Mouse (Mus musculus) WW6 (cell line): ENCODE data around the gene Samd4b.
"Not testable (repeated sequence)": the region's sequence is repeated elsewhere in the genome, so short reads cannot be mapped to it uniquely, and the experiment has no call there.

ENCODE experiments used
- DNase-seq: peaks from one replicate; pipeline ENCODE4 v3.0.0-alpha.2; 2013; ENCODE audit warnings: low read depth, low spot score

The Samd4b gene

GRCm38 (mm10) chr7:28597642-28598446, at the start of gene Samd4b, which contains the start of gene Pak4:
TSS of gene Samd4b (minus strand) at chr7:28598144.
TSS of gene Pak4 (minus strand) at chr7:28598185.
- DNase-seq, result peak; percentile 94

- no peak for DNase-seq
Measured at GRCm38 (mm10) chr7:28647016-28647415, 49.1 kb upstream of the Samd4b start.

GRCm38 (mm10) chr7:28645947-28646475, 48.1 kb upstream of the Samd4b start:
- no peak for DNase-seq

GRCm38 (mm10) chr7:28645366-28645765, 47.4 kb upstream of the Samd4b start:
- DNase-seq, result no peak

- DNase-seq, result no peak
Measured at GRCm38 (mm10) chr7:28641546-28641945, 43.6 kb upstream of the Samd4b start.

- no peak for DNase-seq
Measured at GRCm38 (mm10) chr7:28637511-28637910, 39.6 kb upstream of the Samd4b start.

GRCm38 (mm10) chr7:28634128-28634527, 36.2 kb upstream of the Samd4b start:
- DNase-seq, result no peak

- DNase-seq, result no peak
Measured at GRCm38 (mm10) chr7:28631073-28631472, 33.1 kb upstream of the Samd4b start, which contains the start of gene Acp7. TSS of gene Acp7 (minus strand) at chr7:28631332.

- DNase-seq, result no peak
Measured at GRCm38 (mm10) chr7:28624791-28625190, 26.8 kb upstream of the Samd4b start.

GRCm38 (mm10) chr7:28619098-28619715, 21.3 kb upstream of the Samd4b start:
- DNase-seq, result no peak

- no peak for DNase-seq
Measured at GRCm38 (mm10) chr7:28605951-28606350, 8.0 kb upstream of the Samd4b start.

GRCm38 (mm10) chr7:28603788-28604187, 5.8 kb upstream of the Samd4b start:
- DNase-seq, result not testable (repeated sequence)

- no peak for DNase-seq
Measured at GRCm38 (mm10) chr7:28603136-28603535, 5.2 kb upstream of the Samd4b start.

GRCm38 (mm10) chr7:28601668-28602067, 3.7 kb upstream of the Samd4b start:
- no peak for DNase-seq

GRCm38 (mm10) chr7:28601029-28601428, 3.1 kb upstream of the Samd4b start:
- no peak for DNase-seq

GRCm38 (mm10) chr7:28598951-28599350, 1.0 kb upstream of the Samd4b start:
- no peak for DNase-seq

- DNase-seq, result no peak
Measured at GRCm38 (mm10) chr7:28597277-28597570, 720 bp downstream of the Samd4b start.

- DNase-seq, result no peak
Measured at GRCm38 (mm10) chr7:28596436-28597276, 1.3 kb downstream of the Samd4b start.

GRCm38 (mm10) chr7:28595751-28596435, 2.1 kb downstream of the Samd4b start:
- no peak for DNase-seq

GRCm38 (mm10) chr7:28593206-28594111, 4.5 kb downstream of the Samd4b start:
- no peak for DNase-seq
